Mouse (Mus musculus) bone marrow macrophage, adult 2 months (primary cell): ENCODE data around the gene Cenpb.

Source experiments
- CTCF ChIP-seq: IDR thresholded peaks from 2 replicates; pipeline ENCODE4 v1.5.1; 2012; ENCODE audit warnings: low read depth, mild to moderate bottlenecking, low read length, moderate library complexity
- POLR2A ChIP-seq: IDR thresholded peaks from 2 replicates; pipeline ENCODE4 v1.6.1; 2012; ENCODE audit warnings: mild to moderate bottlenecking, low read depth, low read length, borderline replicate concordance

DNA sequence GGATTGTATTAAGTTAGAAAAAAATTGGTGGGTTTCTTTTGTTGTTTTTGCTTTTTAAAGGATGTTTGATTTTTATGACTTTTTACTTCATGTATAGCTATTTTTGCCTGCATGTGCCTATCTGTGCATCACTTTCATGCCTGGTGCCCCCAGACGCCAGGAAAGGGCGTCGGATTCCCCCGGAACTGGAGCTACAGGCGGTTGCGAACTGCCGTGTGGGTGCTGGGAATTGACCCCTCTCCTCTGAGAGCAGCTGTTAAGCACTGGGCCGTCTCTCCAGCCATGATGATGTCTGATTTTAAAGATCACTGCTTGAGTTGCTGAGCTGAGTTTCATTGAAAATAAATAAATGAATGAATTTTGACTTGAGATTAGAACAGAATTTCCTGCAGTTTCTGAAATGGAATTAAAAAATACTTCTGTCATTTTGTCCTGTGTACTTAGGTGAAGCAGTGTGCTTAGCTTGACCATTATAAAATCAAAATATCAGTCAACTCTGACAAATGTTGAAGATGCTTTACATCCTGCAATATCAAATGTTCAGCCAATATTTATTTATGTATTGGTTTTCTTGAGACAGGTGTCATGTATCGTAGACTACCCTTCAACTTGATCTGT is 46.8 kb downstream of the Cenpb start, which contains the start of gene Gm11037:
- TF ChIP-seq CTCF: no peak
- TF ChIP-seq POLR2A: no peak
